Mouse (Mus musculus) liver, embryonic 13.5 days (tissue): ENCODE results near the gene Ifnz. TPM values are rescaled to one million over a fixed set of nuclear protein-coding genes. Genes with fewer than 3 reads are reported as not detected.
"Not testable (repeated sequence)": the region's sequence is repeated elsewhere in the genome, so short reads cannot be mapped to it uniquely, and the experiment has no call there.

Experiments
- ATAC-seq: fragments of 200-750 bp; cut with Nextera tagmentation; 2 replicates; pipeline ENCODE4 v1.8.0; 2017; ENCODE audit warnings: low read depth, mild to moderate bottlenecking, moderate number of reproducible peaks, moderate library complexity
- DNase-seq: peaks from one replicate; pipeline ENCODE4 v3.0.0; 2022
- H3K27ac ChIP-seq: fragments of 300-500 bp; sonication (generic); 2 replicates; pipeline ENCODE4 v1.5.1; 2015; ENCODE audit warnings: moderate library complexity, mild to moderate bottlenecking, inconsistent platforms
- H3K27me3 ChIP-seq: fragments of 300-500 bp; sonication (generic); 2 replicates; pipeline ENCODE4 v1.6.1; 2015; ENCODE audit warnings: mild to moderate bottlenecking, inconsistent platforms
- H3K36me3 ChIP-seq: fragments of 300-500 bp; sonication (generic); 2 replicates; pipeline ENCODE4 v1.6.1; 2015; ENCODE audit warnings: mild to moderate bottlenecking, inconsistent platforms
- H3K4me1 ChIP-seq: fragments of 300-500 bp; sonication (generic); replicated peaks from 2 replicates; pipeline ENCODE4 v1.6.1; 2015; ENCODE audit warnings: inconsistent platforms
- H3K4me2 ChIP-seq: fragments of 300-500 bp; sonication (generic); 2 replicates; pipeline ENCODE4 v1.6.1; 2015; ENCODE audit warnings: inconsistent platforms, mild to moderate bottlenecking, moderate library complexity
- H3K4me3 ChIP-seq: fragments of 300-500 bp; sonication (generic); replicated peaks from 2 replicates; pipeline ENCODE4 v1.5.1; 2015; ENCODE audit warnings: mild to moderate bottlenecking, inconsistent platforms
- H3K9ac ChIP-seq: fragments of 300-500 bp; sonication (generic); 2 replicates; pipeline ENCODE4 v1.6.1; 2015; ENCODE audit warnings: mild to moderate bottlenecking, inconsistent platforms
- H3K9me3 ChIP-seq: fragments of 300-500 bp; sonication (generic); replicated peaks from 2 replicates; pipeline ENCODE4 v1.6.1; 2016; ENCODE audit warnings: inconsistent platforms
- WGBS: fragments of 180-500 bp; shearing (Covaris S2); methylation state at CpG from one replicate; pipeline ENCODE4 v1.1.7; 2015; ENCODE audit not compliant: insufficient replicate concordance; 5-methylcytosine and 5-hydroxymethylcytosine counted together
- polyA plus RNA-seq: library from polyadenylated mRNA; unstranded; fragments of >200 nt; fragmentation: Nextera tagmentation; extraction: Ambion mirVana; gene quantifications from 2 replicates; pipeline ENCODE4 v1.2.1, GENCODE M21; 2015

Ifnz gene
- polyA plus RNA-seq, 1 experiment from 2014 or later = not detected

- H3K9me3 ChIP-seq, H3K9ac ChIP-seq, DNase-seq, H3K4me3 ChIP-seq, H3K36me3 ChIP-seq, H3K4me2 ChIP-seq, H3K27me3 ChIP-seq, H3K27ac ChIP-seq, H3K4me1 ChIP-seq, ATAC-seq: not testable (repeated sequence)
Observed at GRCm38 (mm10) chr4:88827116-88827515, 45.2 kb downstream of the Ifnz start, which contains the start of gene Ifna6. TSS of gene Ifna6 (plus strand) at chr4:88827416.

- WGBS = 16% methylated on average over 4 of the region's 4 CpGs
- ATAC-seq = no peak
- H3K4me3 ChIP-seq = no peak overlapping the region
Observed at GRCm38 (mm10) chr4:88830523-88830922, 48.6 kb downstream of the Ifnz start.

More at GRCm38 (mm10) chr4:88830523-88830922, 48.6 kb downstream of the Ifnz start:
- H3K4me1 ChIP-seq = no peaks in the 10 kb centered on the region
- DNase-seq = no peak
- no peak overlapping the region for H3K27ac ChIP-seq
- H3K9me3 ChIP-seq = no peaks in the 10 kb centered on the region
- no peaks in the 10 kb centered on the region for H3K27me3 ChIP-seq
- no peak overlapping the region for H3K9ac ChIP-seq
- H3K36me3 ChIP-seq = no peaks in the 10 kb centered on the region
- no peak overlapping the region for H3K4me2 ChIP-seq

Other genes with a start within 250 kb of the Ifnz start
- gene Ifna15, start 223.9 kb upstream of the Ifnz start, polyA plus RNA-seq = not detected in 2 replicates
- gene Ifna14, start 210.3 kb upstream of the Ifnz start, polyA plus RNA-seq = not detected in 2 replicates
- not detected in 2 replicates for gene Ifna9, start 189.7 kb upstream of the Ifnz start, polyA plus RNA-seq
- not detected in 2 replicates for gene Ifna12, start 178.8 kb upstream of the Ifnz start, polyA plus RNA-seq
- not detected in 2 replicates for gene C87499, start 147.7 kb upstream of the Ifnz start, polyA plus RNA-seq
- gene Ifna13, start 137.7 kb upstream of the Ifnz start, polyA plus RNA-seq = not detected in 2 replicates
- gene Ifna16, start 105.2 kb upstream of the Ifnz start, polyA plus RNA-seq = not detected in 2 replicates
- not detected in 2 replicates for gene Ifna2, start 98.2 kb upstream of the Ifnz start, polyA plus RNA-seq
- gene Ifnab, start 90.8 kb upstream of the Ifnz start, polyA plus RNA-seq = not detected in 2 replicates
- gene Gm26566, start 60.3 kb upstream of the Ifnz start, polyA plus RNA-seq = 0.25 and 0.29 TPM in 2 replicates
- gene Klhl9, start 59.7 kb upstream of the Ifnz start, polyA plus RNA-seq = 24.6 and 33.1 TPM in 2 replicates
- not detected in 2 replicates for gene Gm13271, start 27.3 kb upstream of the Ifnz start, polyA plus RNA-seq
- gene Gm13283, start 22.0 kb upstream of the Ifnz start, polyA plus RNA-seq = not detected in 2 replicates
- not detected in 2 replicates for gene Gm13290, start 8.3 kb upstream of the Ifnz start, polyA plus RNA-seq
- not detected in 2 replicates for gene Gm13289, start 5.2 kb upstream of the Ifnz start, polyA plus RNA-seq
- gene Gm13272, start 2.3 kb upstream of the Ifnz start, polyA plus RNA-seq = not detected in 2 replicates
- gene Gm13276, start 3.6 kb downstream of the Ifnz start, polyA plus RNA-seq = 0.23 TPM in 1 of 2 replicates, not detected in the other
- gene Gm13277, start 6.5 kb downstream of the Ifnz start, polyA plus RNA-seq = not detected in 2 replicates
- gene Gm13278, start 9.4 kb downstream of the Ifnz start, polyA plus RNA-seq = not detected in 2 replicates
- not detected in 2 replicates for gene Gm13275, start 12.4 kb downstream of the Ifnz start, polyA plus RNA-seq
- gene Gm13279, start 15.3 kb downstream of the Ifnz start, polyA plus RNA-seq = not detected in 2 replicates
- gene Gm13285, start 17.5 kb downstream of the Ifnz start, polyA plus RNA-seq = 0.25 and 0.31 TPM in 2 replicates
- not detected in 2 replicates for gene Gm13287, start 21.1 kb downstream of the Ifnz start, polyA plus RNA-seq
- gene Gm13288, start 23.4 kb downstream of the Ifnz start, polyA plus RNA-seq = not detected in 2 replicates
- not detected in 2 replicates for gene Ifna7, start 34.1 kb downstream of the Ifnz start, polyA plus RNA-seq
- not detected in 2 replicates for gene Ifna11, start 37.8 kb downstream of the Ifnz start, polyA plus RNA-seq
- not detected in 2 replicates for gene Ifna6, start 45.3 kb downstream of the Ifnz start, polyA plus RNA-seq
- gene Ifna5, start 53.4 kb downstream of the Ifnz start, polyA plus RNA-seq = not detected in 2 replicates
- gene Ifna4, start 59.7 kb downstream of the Ifnz start, polyA plus RNA-seq = not detected in 2 replicates
- gene Ifna1, start 68.0 kb downstream of the Ifnz start, polyA plus RNA-seq = not detected in 2 replicates
- gene Ifne, start 98.1 kb downstream of the Ifnz start, polyA plus RNA-seq = not detected in 2 replicates